Mouse (Mus musculus): ENCODE data around the gene Kcnb1. TPM values are rescaled to one million over a fixed set of nuclear protein-coding genes. Genes with fewer than 3 reads are reported as not detected.

Kcnb1 gene
- total RNA-seq (2014; rRNA removed; ENCODE audit: low replicate concordance) (4.8 and 7.1 TPM in 2 replicates), polyA plus RNA-seq (2015; fragmentation: Nextera tagmentation; extraction: Ambion mirVana) (1.7 TPM in 2 replicates)

GRCm38 (mm10) chr2:167190076-167190399 is at the start of gene Kcnb1:
TSS of gene Kcnb1 (minus strand) at chr2:167190155.
- Histone ChIP-seq H3K4me2 (ENCODE audit: low read depth, low read length) (peak within 1 kb of the TSS; percentile 84), H3K27ac (ENCODE audit: low read depth) (no peak within 1 kb of the TSS), H3K9me3 (replicated peaks; ENCODE audit: control insufficient read depth, low read length) (no peaks in the 10 kb centered on the region), H3K27me3 (ENCODE audit: control insufficient read depth, insufficient read depth, low read length) (peaks cover 41% of the 10 kb centered on the region), H3K4me3 (ENCODE audit: low read depth, low read length) (peak within 1 kb of the TSS; percentile 56), H3K9ac (replicated peaks; ENCODE audit: low read depth, low read length) (0 out of 2 replicates have a peak within 1 kb of the TSS, but pooled peaks have one; percentile 10), H3K36me3 (replicated peaks; ENCODE audit: control insufficient read depth, insufficient read depth, low read length) (no peaks in the 10 kb centered on the region), H3K4me1 (ENCODE audit: control insufficient read depth, insufficient read depth) (peaks cover 12% of the 10 kb centered on the region; the same call in 1 of the 2 replicates)
- ATAC-seq (ENCODE audit: insufficient read depth, low read depth) (peak; percentile 57), DNase-seq (ENCODE audit: low spot score) (peak; percentile 25)
- TF ChIP-seq EP300 (IDR thresholded peaks at IDR 0.05; ENCODE audit: low read depth) (no peak), CTCF (IDR thresholded peaks at IDR 0.05; ENCODE audit: low read depth) (peak; percentile 47)
- WGBS = under 1% methylated on average over 36 of the region's 41 CpGs

- H3K9me3 ChIP-seq (replicated peaks; ENCODE audit: control insufficient read depth, low read length) = no peaks in the 10 kb centered on the region; the same call in 1 of the 2 replicates
- no peak for TF ChIP-seq CTCF (IDR thresholded peaks at IDR 0.05; ENCODE audit: low read depth)
- TF ChIP-seq EP300 (IDR thresholded peaks at IDR 0.05; ENCODE audit: low read depth) = no peak
- DNase-seq (ENCODE audit: low spot score) = no peak
- 50% methylated on average over 12 of the region's 12 CpGs for WGBS
- no peak for ATAC-seq (ENCODE audit: insufficient read depth, low read depth)
- H3K9ac ChIP-seq (replicated peaks; ENCODE audit: low read depth, low read length) = peak overlapping the region; percentile 68; the same call in 1 of the 2 replicates
- peak overlapping the region; percentile 54 for H3K4me3 ChIP-seq (ENCODE audit: low read depth, low read length)
- no peaks in the 10 kb centered on the region for H3K36me3 ChIP-seq (replicated peaks; ENCODE audit: control insufficient read depth, insufficient read depth, low read length)
- peak overlapping the region; percentile 75 for H3K4me2 ChIP-seq (ENCODE audit: low read depth, low read length)
- H3K27ac ChIP-seq (ENCODE audit: low read depth) = peak overlapping the region; percentile 67; the same call in 1 of the 2 replicates
- no peaks in the 10 kb centered on the region for H3K4me1 ChIP-seq (ENCODE audit: control insufficient read depth, insufficient read depth)
- H3K27me3 ChIP-seq (ENCODE audit: control insufficient read depth, insufficient read depth, low read length) = peaks cover 23% of the 10 kb centered on the region
Observed at GRCm38 (mm10) chr2:167239262-167239661, 49.3 kb upstream of the Kcnb1 start.

GRCm38 (mm10) chr2:167237224-167237623 is 47.3 kb upstream of the Kcnb1 start:
- H3K36me3 ChIP-seq (replicated peaks; ENCODE audit: control insufficient read depth, insufficient read depth, low read length) = no peaks in the 10 kb centered on the region
- TF ChIP-seq EP300 (IDR thresholded peaks at IDR 0.05; ENCODE audit: low read depth) = no peak
- no peak for TF ChIP-seq CTCF (IDR thresholded peaks at IDR 0.05; ENCODE audit: low read depth)
- peaks cover 23% of the 10 kb centered on the region for H3K27me3 ChIP-seq (ENCODE audit: control insufficient read depth, insufficient read depth, low read length)
- no peak overlapping the region for H3K4me2 ChIP-seq (ENCODE audit: low read depth, low read length)
- H3K9ac ChIP-seq (replicated peaks; ENCODE audit: low read depth, low read length) = no peak overlapping the region
- no peak overlapping the region for H3K4me3 ChIP-seq (ENCODE audit: low read depth, low read length)
- WGBS = 75% methylated on average over 9 of the region's 9 CpGs
- 0 out of 2 replicates have a peak overlapping the region, but pooled peaks have one; percentile 19 for H3K27ac ChIP-seq (ENCODE audit: low read depth)
- 0 out of 2 replicates have a peak, but pooled peaks cover 1% of the 10 kb centered on the region for H3K4me1 ChIP-seq (ENCODE audit: control insufficient read depth, insufficient read depth)
- no peak for DNase-seq (ENCODE audit: low spot score)
- H3K9me3 ChIP-seq (replicated peaks; ENCODE audit: control insufficient read depth, low read length) = no peaks in the 10 kb centered on the region
- no peak for ATAC-seq (ENCODE audit: insufficient read depth, low read depth)

GRCm38 (mm10) chr2:167236174-167236573 is 46.2 kb upstream of the Kcnb1 start:
- TF ChIP-seq EP300 (IDR thresholded peaks at IDR 0.05; ENCODE audit: low read depth) (no peak), CTCF (IDR thresholded peaks at IDR 0.05; ENCODE audit: low read depth) (no peak)
- peak overlapping the region; percentile 72 for H3K27ac ChIP-seq (ENCODE audit: low read depth)
- DNase-seq (ENCODE audit: low spot score) (no peak), ATAC-seq (ENCODE audit: insufficient read depth, low read depth) (no peak)
- H3K27me3 ChIP-seq (ENCODE audit: control insufficient read depth, insufficient read depth, low read length) = peaks cover 23% of the 10 kb centered on the region
- 90% methylated on average over 4 of the region's 4 CpGs for whole genome bisulfite sequencing
- no peak overlapping the region for H3K4me2 ChIP-seq (ENCODE audit: low read depth, low read length)
- H3K9ac ChIP-seq (replicated peaks; ENCODE audit: low read depth, low read length) = no peak overlapping the region
- no peaks in the 10 kb centered on the region for H3K36me3 ChIP-seq (replicated peaks; ENCODE audit: control insufficient read depth, insufficient read depth, low read length)
- H3K4me1 ChIP-seq (ENCODE audit: control insufficient read depth, insufficient read depth) = 0 out of 2 replicates have a peak, but pooled peaks cover 6% of the 10 kb centered on the region
- no peak overlapping the region for H3K4me3 ChIP-seq (ENCODE audit: low read depth, low read length)
- H3K9me3 ChIP-seq (replicated peaks; ENCODE audit: control insufficient read depth, low read length) = no peaks in the 10 kb centered on the region

- Histone ChIP-seq H3K9me3 (replicated peaks; ENCODE audit: control insufficient read depth, low read length) (no peaks in the 10 kb centered on the region), H3K9ac (replicated peaks; ENCODE audit: low read depth, low read length) (no peak overlapping the region), H3K36me3 (replicated peaks; ENCODE audit: control insufficient read depth, insufficient read depth, low read length) (no peaks in the 10 kb centered on the region), H3K4me2 (ENCODE audit: low read depth, low read length) (no peak overlapping the region), H3K4me3 (ENCODE audit: low read depth, low read length) (no peak overlapping the region), H3K27me3 (ENCODE audit: control insufficient read depth, insufficient read depth, low read length) (peaks cover 21% of the 10 kb centered on the region), H3K4me1 (ENCODE audit: control insufficient read depth, insufficient read depth) (0 out of 2 replicates have a peak, but pooled peaks cover 9% of the 10 kb centered on the region), H3K27ac (ENCODE audit: low read depth) (peak overlapping the region; percentile 72)
- peak; percentile 74 for DNase-seq (ENCODE audit: low spot score)
- TF ChIP-seq CTCF (IDR thresholded peaks at IDR 0.05; ENCODE audit: low read depth) = no peak
- TF ChIP-seq EP300 (IDR thresholded peaks at IDR 0.05; ENCODE audit: low read depth) = 0 out of 2 replicates have a peak, but pooled peaks have one; percentile 40
- ATAC-seq (ENCODE audit: insufficient read depth, low read depth) = peak; percentile 63
- WGBS = 41% methylated on average over 17 of the region's 17 CpGs
Observed at GRCm38 (mm10) chr2:167235338-167236018, 45.5 kb upstream of the Kcnb1 start.
